Mouse (Mus musculus) gastrocnemius, postnatal 4 days (tissue): ENCODE data around the gene Slc23a3. TPM values are rescaled to one million over a fixed set of nuclear protein-coding genes. Genes with fewer than 3 reads are reported as not detected.

ENCODE experiments used
- DNase-seq, 2 experiments: peaks; one replicate each; pipeline ENCODE4 v3.0.0; 2021 to 2022; ENCODE audit warnings: low spot score in 2 of 2, mixed read lengths in 2 of 2
- total RNA-seq, 2 experiments: library from RNA; stranded (reverse); gene quantifications; 2 replicates each; pipeline ENCODE4 v1.2.3; 2021

The Slc23a3 gene
- total RNA-seq, 2 experiments from 2014 or later: 0.16 to 0.39 TPM

- no peak for DNase-seq
These were observed 7.0 kb upstream of the Slc23a3 start for GRCm38 (mm10) chr1:75140601-75141190.

- DNase-seq: no peak
These were observed 4.8 kb upstream of the Slc23a3 start for GRCm38 (mm10) chr1:75138448-75138847.

GRCm38 (mm10) chr1:75136730-75137129 is 3.0 kb upstream of the Slc23a3 start:
- DNase-seq: no peak

- no peak for DNase-seq
These were observed 2.6 kb upstream of the Slc23a3 start for GRCm38 (mm10) chr1:75136293-75136692.

- DNase-seq: no peak
These were observed 5.0 kb downstream of the Slc23a3 start for GRCm38 (mm10) chr1:75128641-75129040.

GRCm38 (mm10) chr1:75125418-75125817 is 8.3 kb downstream of the Slc23a3 start:
- DNase-seq: no peak

- peak; percentile 90 to 96 for DNase-seq
These were observed 9.1 kb downstream of the Slc23a3 start, which contains the start of gene Nhej1 for GRCm38 (mm10) chr1:75124346-75125321. Nhej1 (minus strand) TSS chr1:75125200.

- no peak for DNase-seq
These were observed 11.5 kb downstream of the Slc23a3 start for GRCm38 (mm10) chr1:75122211-75122610.

Other genes with a start within 250 kb of the Slc23a3 start
- gene Fev, start 248.5 kb downstream of the Slc23a3 start, total RNA-seq: not detected
- gene Cryba2, start 240.7 kb downstream of the Slc23a3 start, total RNA-seq: not detected
- not detected for gene Cfap65, start 198.3 kb downstream of the Slc23a3 start, total RNA-seq
- under 1 TPM; 0.15 to 0.21 TPM for gene Ihh, start 182.2 kb downstream of the Slc23a3 start, total RNA-seq
- gene Nhej1, start 8.7 kb downstream of the Slc23a3 start, total RNA-seq: 1 to 10 TPM; 3.5 to 5.3 TPM
- gene Cnppd1, start 8.8 kb upstream of the Slc23a3 start, total RNA-seq: 10 to 100 TPM; 29.1 to 29.7 TPM
- gene Retreg2, start 8.9 kb upstream of the Slc23a3 start, total RNA-seq: 10 to 100 TPM; 31.3 to 31.5 TPM
- gene Zfand2b, start 34.8 kb upstream of the Slc23a3 start, total RNA-seq: 10 to 100 TPM; 15.6 to 17.5 TPM
- gene Abcb6, start 46.5 kb upstream of the Slc23a3 start, total RNA-seq: 10 to 100 TPM; 29.8 to 31.8 TPM
- gene Ankzf1, start 58.3 kb upstream of the Slc23a3 start, total RNA-seq: 10 to 100 TPM in 1 of 2 experiments, 1 to 10 TPM in 1; 9.4 to 12.7 TPM
- gene Atg9a, start 58.3 kb upstream of the Slc23a3 start, total RNA-seq: 10 to 100 TPM; 47.0 to 51.4 TPM
- gene Glb1l, start 76.9 kb upstream of the Slc23a3 start, total RNA-seq: 10 to 100 TPM; 10.5 to 11.9 TPM
- 10 to 100 TPM; 47.4 to 49.0 TPM for gene Stk16, start 76.9 kb upstream of the Slc23a3 start, total RNA-seq
- gene Tuba4a, start 86.0 kb upstream of the Slc23a3 start, total RNA-seq: 100 to 1,000 TPM; 486 to 515 TPM
- not detected for gene A630095N17Rik, start 98.2 kb upstream of the Slc23a3 start, total RNA-seq
- 10 to 100 TPM; 41.5 to 48.8 TPM for gene Dnajb2, start 102.5 kb upstream of the Slc23a3 start, total RNA-seq
- gene Ptprn, start 130.6 kb upstream of the Slc23a3 start, total RNA-seq: under 1 TPM; 0.07 to 0.23 TPM
- gene Resp18, start 144.5 kb upstream of the Slc23a3 start, total RNA-seq: not detected
- gene Dnpep, start 184.1 kb upstream of the Slc23a3 start, total RNA-seq: 10 to 100 TPM; 65.0 to 70.5 TPM
- gene Des, start 226.4 kb upstream of the Slc23a3 start, total RNA-seq: 1,000 to 10,000 TPM; 1,760 to 1,859 TPM
- 100 to 1,000 TPM; 156 to 170 TPM for gene Speg, start 241.4 kb upstream of the Slc23a3 start, total RNA-seq